Mouse (Mus musculus) embryo, embryonic 11 days (tissue): ENCODE data around the gene Dnaaf1.

ENCODE experiments used
- DNase-seq: peaks from one replicate; pipeline ENCODE4 v3.0.0-alpha.2; 2015

Gene Dnaaf1

DNA sequence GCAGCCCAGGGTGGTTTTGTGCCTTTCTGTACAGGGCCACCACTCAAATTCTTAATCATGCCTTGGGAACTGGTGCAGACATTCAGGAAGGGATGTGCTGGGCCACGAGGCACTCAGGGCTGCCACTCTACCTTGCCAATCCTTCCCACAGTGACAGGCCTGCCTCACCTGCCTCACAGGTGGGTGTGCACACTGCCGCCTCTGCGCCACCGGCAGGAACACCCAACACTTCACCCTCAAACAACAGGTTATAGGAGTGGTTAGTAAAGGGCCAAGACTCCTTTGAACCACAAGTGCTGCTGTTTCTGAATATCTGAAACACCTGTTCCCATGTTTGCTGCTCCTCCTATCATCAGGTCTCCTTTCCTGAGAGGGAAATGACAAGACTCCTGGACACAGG lies 2.6 kb upstream of the Dnaaf1 start:
- no peak for DNase-seq

DNA sequence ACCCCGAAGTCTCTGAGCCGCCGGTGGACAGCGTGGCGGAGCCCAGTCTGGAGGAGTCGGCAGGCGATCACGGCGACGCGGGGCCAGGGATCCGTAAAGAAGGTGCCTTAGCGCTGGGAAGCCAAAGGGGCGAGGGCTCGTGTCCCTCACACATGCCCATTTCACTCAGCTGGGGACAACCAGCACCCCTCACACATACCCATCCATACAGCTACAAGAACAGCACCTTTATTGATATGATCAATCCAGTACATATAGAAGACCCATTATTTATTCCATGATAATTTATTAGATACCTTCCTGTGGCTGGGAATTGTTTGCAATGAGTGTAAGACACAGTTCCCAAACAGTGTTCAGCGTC lies 311 bp downstream of the Dnaaf1 start:
- DNase-seq = no peak

GRCm38 (mm10) chr8:119579096-119579495 lies 4.1 kb downstream of the Dnaaf1 start:
- no peak for DNase-seq

- no peak for DNase-seq
Observed at GRCm38 (mm10) chr8:119580441-119581161, 5.6 kb downstream of the Dnaaf1 start.

DNA sequence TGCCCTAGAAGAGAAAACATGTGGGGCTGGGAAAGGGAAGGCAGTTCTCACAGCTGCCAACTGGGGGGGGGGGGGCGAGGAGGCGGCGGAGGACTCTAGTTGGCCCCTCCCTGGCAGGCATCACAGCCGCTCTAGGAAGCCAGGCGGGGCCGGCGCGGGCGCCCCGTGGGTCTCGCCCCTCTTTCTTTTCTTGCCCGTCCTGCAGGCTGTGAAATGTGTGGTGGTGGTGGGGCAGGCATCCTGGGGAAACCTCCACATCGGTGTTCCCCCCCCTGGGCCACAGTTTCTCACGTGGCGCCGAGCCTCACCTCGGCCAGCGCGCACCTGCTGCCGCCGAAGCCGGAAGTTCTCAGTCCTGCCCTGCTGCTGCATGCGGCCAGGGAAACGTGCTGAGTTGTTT lies 10.9 kb downstream of the Dnaaf1 start:
- no peak for DNase-seq

GRCm38 (mm10) chr8:119588321-119588720 lies 13.3 kb downstream of the Dnaaf1 start:
- DNase-seq = no peak

- peak; percentile 61 for DNase-seq
Observed at GRCm38 (mm10) chr8:119588844-119589243, 13.8 kb downstream of the Dnaaf1 start.

DNA sequence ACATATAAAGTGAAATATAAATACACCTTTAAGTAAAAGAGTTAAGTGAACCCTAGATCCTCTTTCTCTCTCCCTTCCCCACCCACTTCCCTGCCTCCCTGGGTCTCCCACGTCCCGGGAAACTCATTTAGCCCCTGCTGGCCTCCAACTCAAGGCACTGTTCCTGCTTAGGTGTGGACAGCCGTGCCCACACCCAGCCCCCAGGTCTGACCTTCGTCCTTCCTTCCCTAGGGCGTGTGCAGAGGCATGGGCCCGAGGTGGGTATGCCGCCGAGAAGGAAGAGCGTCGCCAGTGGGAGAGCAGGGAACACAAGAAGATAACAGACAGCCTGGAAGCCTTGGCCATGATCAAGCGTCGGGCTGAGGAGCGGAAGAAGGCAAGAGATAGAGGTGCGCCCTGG lies 15.3 kb downstream of the Dnaaf1 start:
- DNase-seq = no peak

- no peak for DNase-seq
Observed at GRCm38 (mm10) chr8:119591456-119591855, 16.4 kb downstream of the Dnaaf1 start.

- no peak for DNase-seq
Observed at GRCm38 (mm10) chr8:119603771-119604170, 28.7 kb downstream of the Dnaaf1 start.

DNA sequence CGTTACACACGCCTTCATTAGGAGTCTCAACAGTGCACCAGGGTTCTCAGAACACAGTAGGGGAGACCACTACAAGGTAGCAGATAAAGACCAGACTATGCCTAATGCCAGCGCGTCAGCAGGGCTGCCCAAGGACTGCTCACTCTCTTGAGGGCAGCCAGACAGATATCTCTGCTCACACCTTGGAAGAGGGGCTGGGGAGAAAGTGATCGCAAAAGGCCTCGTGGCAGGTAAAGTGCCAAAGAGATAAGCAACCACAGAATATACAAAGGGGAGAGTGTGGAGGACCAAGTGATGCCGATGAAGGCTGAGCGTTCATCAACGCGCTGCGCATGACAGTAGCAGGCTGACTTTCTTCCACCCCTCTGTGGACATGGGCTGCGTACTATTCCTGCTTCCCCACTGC lies 29.4 kb downstream of the Dnaaf1 start:
- no peak for DNase-seq

GRCm38 (mm10) chr8:119604996-119605395 lies 30.0 kb downstream of the Dnaaf1 start, which contains the start of gene Taf1c:
Gene Taf1c, minus strand, starts transcription at chr8:119605222.
- peak; percentile 96 for DNase-seq

- no peak for DNase-seq
Observed at GRCm38 (mm10) chr8:119606224-119606623, 31.2 kb downstream of the Dnaaf1 start.

DNA sequence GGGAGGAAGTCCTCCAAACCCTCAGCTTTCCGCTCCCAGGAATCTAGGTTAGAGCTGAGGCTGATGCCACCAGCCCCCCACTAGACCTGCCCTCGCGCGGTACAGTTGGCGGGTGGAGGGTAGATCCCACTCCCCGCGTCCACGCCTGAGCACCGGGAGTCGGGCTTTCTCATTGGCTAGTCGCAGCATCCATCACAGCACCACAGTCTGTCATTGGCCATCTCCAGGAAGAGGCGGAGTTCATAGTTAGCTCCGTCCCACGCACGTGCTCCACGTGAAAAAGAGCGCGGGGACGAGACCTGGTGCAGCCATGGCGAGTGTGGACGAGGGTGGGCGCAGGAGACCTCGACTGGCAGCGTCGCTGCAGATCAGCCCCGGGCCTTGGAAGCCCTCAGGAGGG lies 37.4 kb downstream of the Dnaaf1 start, which contains the start of gene Adad2:
Adad2 (plus strand) TSS at position 277 of the 400 bp plus-strand sequence.
- DNase-seq = no peak

DNA sequence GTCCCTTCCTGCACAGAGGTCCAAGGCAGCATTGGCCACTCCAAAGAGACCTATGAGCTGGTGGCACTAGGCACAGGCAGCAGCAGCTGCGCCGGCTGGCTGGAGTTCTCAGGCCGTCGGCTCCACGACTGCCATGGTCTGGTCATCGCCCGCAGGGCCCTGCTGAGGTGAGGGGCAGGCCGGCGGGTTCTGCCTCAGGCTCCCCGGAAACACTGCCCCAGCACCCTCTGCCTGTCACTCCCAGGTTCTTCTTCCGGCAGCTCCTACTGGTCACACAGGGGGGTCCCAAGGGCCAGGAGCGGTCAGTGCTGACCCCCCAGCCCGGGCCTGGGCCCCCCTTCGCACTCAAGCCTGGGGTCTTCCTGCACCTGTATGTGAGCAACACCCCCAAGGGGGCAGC lies 40.1 kb downstream of the Dnaaf1 start:
- no peak for DNase-seq

GRCm38 (mm10) chr8:119616358-119616757 lies 41.3 kb downstream of the Dnaaf1 start:
- no peak for DNase-seq

GRCm38 (mm10) chr8:119616811-119617210 lies 41.8 kb downstream of the Dnaaf1 start:
- DNase-seq = no peak

DNA sequence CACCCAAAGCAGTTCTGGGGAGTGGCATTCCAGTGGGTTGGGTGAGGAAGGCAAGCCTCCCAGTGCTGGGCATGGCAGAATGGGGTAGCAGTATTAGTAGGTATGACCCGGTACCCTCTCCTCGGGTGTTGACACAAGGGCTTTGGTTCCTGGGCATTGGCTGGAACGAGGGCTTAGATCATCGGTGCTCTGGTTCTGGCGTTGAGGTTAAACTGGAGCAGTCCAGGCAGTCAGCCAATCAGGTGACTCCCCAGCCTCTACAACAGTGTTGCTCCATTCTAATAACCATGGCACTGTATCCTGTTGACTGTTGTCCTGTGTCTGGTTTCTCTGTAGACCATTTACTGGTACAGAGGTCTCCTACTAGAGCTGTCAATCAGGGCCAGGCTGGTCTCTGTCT lies 42.6 kb downstream of the Dnaaf1 start:
- DNase-seq = no peak

GRCm38 (mm10) chr8:119618887-119619286 lies 43.9 kb downstream of the Dnaaf1 start:
- DNase-seq = no peak

DNA sequence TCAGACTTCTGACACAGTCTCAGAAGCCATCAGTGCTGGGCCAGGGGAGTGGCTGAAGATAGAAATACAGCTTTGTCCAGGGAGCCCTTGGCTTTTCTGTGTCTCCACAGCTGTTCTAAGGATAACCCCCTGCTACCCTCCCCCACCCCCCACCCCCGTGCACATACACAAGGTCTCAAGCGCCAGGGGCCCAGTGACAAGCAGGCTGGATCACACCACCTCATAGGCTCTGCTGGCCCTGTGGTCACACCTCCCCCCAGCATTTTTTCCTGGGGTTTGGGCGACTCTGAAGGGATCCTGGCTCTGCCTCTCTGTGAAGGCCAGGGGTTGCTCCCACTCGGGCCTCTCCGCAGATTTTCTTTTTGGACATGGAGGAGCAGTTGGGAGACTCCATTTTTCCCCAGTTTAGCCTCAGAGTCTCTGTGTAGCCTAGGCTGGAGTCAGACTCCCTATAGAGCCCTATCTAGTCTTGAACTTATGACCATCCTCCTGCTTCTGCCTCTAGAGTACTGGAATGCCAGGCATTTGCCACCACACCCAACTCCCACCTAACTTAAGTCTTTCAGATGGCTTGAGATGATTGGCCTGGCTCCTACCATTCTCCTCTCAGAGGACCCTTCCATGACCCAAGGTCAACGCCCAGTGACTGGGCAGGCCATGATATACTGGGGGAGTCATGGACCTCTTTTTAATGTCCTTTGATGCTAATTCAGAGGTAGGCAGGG lies 45.2 kb downstream of the Dnaaf1 start:
- DNase-seq = no peak

GRCm38 (mm10) chr8:119620848-119621465 lies 45.9 kb downstream of the Dnaaf1 start:
- no peak for DNase-seq

- no peak for DNase-seq
Observed at GRCm38 (mm10) chr8:119622555-119622954, 47.5 kb downstream of the Dnaaf1 start.

GRCm38 (mm10) chr8:119623061-119623460 lies 48.0 kb downstream of the Dnaaf1 start:
- DNase-seq = no peak

GRCm38 (mm10) chr8:119623744-119624143 lies 48.7 kb downstream of the Dnaaf1 start:
- no peak for DNase-seq
